Mouse (Mus musculus): ENCODE data around the gene S100a3. TPM values are rescaled to one million over a fixed set of nuclear protein-coding genes. Genes with fewer than 3 reads are reported as not detected.

S100a3 gene
- polyA plus RNA-seq (2014; fragmentation: Nextera tagmentation; extraction: Ambion mirVana), result 0.31 and 2.0 TPM in 2 replicates

- no peak within 1 kb of the TSS for H3K27ac ChIP-seq (ENCODE audit: low read depth, low read length)
- no peak within 1 kb of the TSS for H3K4me3 ChIP-seq (ENCODE audit: low read depth, low read length)
- WGBS, result 83% methylated on average over 6 of the region's 6 CpGs
- H3K9ac ChIP-seq (replicated peaks; ENCODE audit: low read depth, low read length), result no peak within 1 kb of the TSS
- H3K27me3 ChIP-seq (ENCODE audit: control insufficient read depth, insufficient read depth, low read length), result no peaks in the 10 kb centered on the region
- ATAC-seq (ENCODE audit: low read depth), result no peak
- no peaks in the 10 kb centered on the region for H3K4me1 ChIP-seq (ENCODE audit: control insufficient read depth, insufficient read depth, low read length)
- H3K4me2 ChIP-seq (ENCODE audit: low read depth, low read length), result no peak within 1 kb of the TSS
- H3K9me3 ChIP-seq (ENCODE audit: control insufficient read depth, low read length), result no peaks in the 10 kb centered on the region
- no peaks in the 10 kb centered on the region for H3K36me3 ChIP-seq (ENCODE audit: control insufficient read depth, insufficient read depth, low read length)
Observed at GRCm38 (mm10) chr3:90560008-90560628, at the start of gene S100a3. S100a3 (plus strand) TSS chr3:90560578.

GRCm38 (mm10) chr3:90512276-90512675 is 48.1 kb upstream of the S100a3 start:
- Histone ChIP-seq H3K36me3 (ENCODE audit: control insufficient read depth, insufficient read depth, low read length) (peaks cover 3% of the 10 kb centered on the region; the same call in 1 of the 2 replicates), H3K4me2 (ENCODE audit: low read depth, low read length) (no peak overlapping the region), H3K9me3 (ENCODE audit: control insufficient read depth, low read length) (no peaks in the 10 kb centered on the region), H3K27me3 (ENCODE audit: control insufficient read depth, insufficient read depth, low read length) (peaks cover 2% of the 10 kb centered on the region; the same call in 1 of the 2 replicates), H3K27ac (ENCODE audit: low read depth, low read length) (no peak overlapping the region), H3K9ac (replicated peaks; ENCODE audit: low read depth, low read length) (no peak overlapping the region), H3K4me3 (ENCODE audit: low read depth, low read length) (no peak overlapping the region), H3K4me1 (ENCODE audit: control insufficient read depth, insufficient read depth, low read length) (peaks cover 20% of the 10 kb centered on the region)
- WGBS, result 85% methylated on average over 5 of the region's 5 CpGs
- ATAC-seq (ENCODE audit: low read depth), result no peak

GRCm38 (mm10) chr3:90512948-90513642 is 47.3 kb upstream of the S100a3 start:
- WGBS, result 77% methylated on average over 9 of the region's 9 CpGs
- no peak overlapping the region for H3K4me3 ChIP-seq (ENCODE audit: low read depth, low read length)
- no peak for ATAC-seq (ENCODE audit: low read depth)
- no peak overlapping the region for H3K4me2 ChIP-seq (ENCODE audit: low read depth, low read length)
- H3K9ac ChIP-seq (replicated peaks; ENCODE audit: low read depth, low read length), result no peak overlapping the region
- H3K4me1 ChIP-seq (ENCODE audit: control insufficient read depth, insufficient read depth, low read length), result peaks cover 12% of the 10 kb centered on the region
- no peaks in the 10 kb centered on the region for H3K9me3 ChIP-seq (ENCODE audit: control insufficient read depth, low read length)
- H3K27ac ChIP-seq (ENCODE audit: low read depth, low read length), result no peak overlapping the region
- H3K36me3 ChIP-seq (ENCODE audit: control insufficient read depth, insufficient read depth, low read length), result no peaks in the 10 kb centered on the region
- peaks cover 2% of the 10 kb centered on the region; the same call in 1 of the 2 replicates for H3K27me3 ChIP-seq (ENCODE audit: control insufficient read depth, insufficient read depth, low read length)

- H3K9ac ChIP-seq (replicated peaks; ENCODE audit: low read depth, low read length), result 0 out of 2 replicates have a peak within 1 kb of the TSS, but pooled peaks have one; percentile 4
- WGBS, result 4% methylated on average over 25 of the region's 25 CpGs
- no peak within 1 kb of the TSS for H3K27ac ChIP-seq (ENCODE audit: low read depth, low read length)
- no peaks in the 10 kb centered on the region for H3K36me3 ChIP-seq (ENCODE audit: control insufficient read depth, insufficient read depth, low read length)
- peaks cover 8% of the 10 kb centered on the region for H3K4me1 ChIP-seq (ENCODE audit: control insufficient read depth, insufficient read depth, low read length)
- H3K27me3 ChIP-seq (ENCODE audit: control insufficient read depth, insufficient read depth, low read length), result peaks cover 2% of the 10 kb centered on the region; the same call in 1 of the 2 replicates
- peak within 1 kb of the TSS; percentile 16 for H3K4me3 ChIP-seq (ENCODE audit: low read depth, low read length)
- no peak for ATAC-seq (ENCODE audit: low read depth)
- H3K9me3 ChIP-seq (ENCODE audit: control insufficient read depth, low read length), result no peaks in the 10 kb centered on the region
- peak within 1 kb of the TSS; percentile 39 for H3K4me2 ChIP-seq (ENCODE audit: low read depth, low read length)
Observed at GRCm38 (mm10) chr3:90513796-90514590, 46.4 kb upstream of the S100a3 start, which contains the start of the genes S100a1 and S100a13. S100a1 (minus strand) TSS chr3:90514392. S100a13 (plus strand) TSS chr3:90514435.

- no peaks in the 10 kb centered on the region for H3K36me3 ChIP-seq (ENCODE audit: control insufficient read depth, insufficient read depth, low read length)
- H3K9me3 ChIP-seq (ENCODE audit: control insufficient read depth, low read length), result no peaks in the 10 kb centered on the region
- H3K4me1 ChIP-seq (ENCODE audit: control insufficient read depth, insufficient read depth, low read length), result peaks cover 8% of the 10 kb centered on the region
- under 1% methylated on average over 10 of the region's 10 CpGs for WGBS
- no peak; the same call in 1 of the 2 replicates for ATAC-seq (ENCODE audit: low read depth)
- H3K27me3 ChIP-seq (ENCODE audit: control insufficient read depth, insufficient read depth, low read length), result peaks cover 2% of the 10 kb centered on the region; the same call in 1 of the 2 replicates
- no peak overlapping the region for H3K27ac ChIP-seq (ENCODE audit: low read depth, low read length)
- H3K4me2 ChIP-seq (ENCODE audit: low read depth, low read length), result peak overlapping the region; percentile 39
- H3K9ac ChIP-seq (replicated peaks; ENCODE audit: low read depth, low read length), result 0 out of 2 replicates have a peak overlapping the region, but pooled peaks have one; percentile 4
- H3K4me3 ChIP-seq (ENCODE audit: low read depth, low read length), result peak overlapping the region; percentile 16
Observed at GRCm38 (mm10) chr3:90514691-90515090, 45.7 kb upstream of the S100a3 start.

GRCm38 (mm10) chr3:90515242-90515641 is 45.1 kb upstream of the S100a3 start:
- ATAC-seq (ENCODE audit: low read depth), result no peak
- no peak overlapping the region for H3K9ac ChIP-seq (replicated peaks; ENCODE audit: low read depth, low read length)
- peak overlapping the region; percentile 16 for H3K4me3 ChIP-seq (ENCODE audit: low read depth, low read length)
- peaks cover 2% of the 10 kb centered on the region; the same call in 1 of the 2 replicates for H3K27me3 ChIP-seq (ENCODE audit: control insufficient read depth, insufficient read depth, low read length)
- peaks cover 8% of the 10 kb centered on the region for H3K4me1 ChIP-seq (ENCODE audit: control insufficient read depth, insufficient read depth, low read length)
- H3K36me3 ChIP-seq (ENCODE audit: control insufficient read depth, insufficient read depth, low read length), result no peaks in the 10 kb centered on the region
- no peaks in the 10 kb centered on the region for H3K9me3 ChIP-seq (ENCODE audit: control insufficient read depth, low read length)
- H3K4me2 ChIP-seq (ENCODE audit: low read depth, low read length), result peak overlapping the region; percentile 39
- WGBS, result 63% methylated on average over 1 of the region's 1 CpGs
- no peak overlapping the region for H3K27ac ChIP-seq (ENCODE audit: low read depth, low read length)

GRCm38 (mm10) chr3:90515789-90516188 is 44.6 kb upstream of the S100a3 start:
- no peak overlapping the region for H3K27ac ChIP-seq (ENCODE audit: low read depth, low read length)
- H3K36me3 ChIP-seq (ENCODE audit: control insufficient read depth, insufficient read depth, low read length), result no peaks in the 10 kb centered on the region
- 89% methylated on average over 4 of the region's 4 CpGs for WGBS
- no peak overlapping the region for H3K4me2 ChIP-seq (ENCODE audit: low read depth, low read length)
- H3K9ac ChIP-seq (replicated peaks; ENCODE audit: low read depth, low read length), result no peak overlapping the region
- peaks cover 2% of the 10 kb centered on the region; the same call in 1 of the 2 replicates for H3K27me3 ChIP-seq (ENCODE audit: control insufficient read depth, insufficient read depth, low read length)
- no peak for ATAC-seq (ENCODE audit: low read depth)
- no peak overlapping the region for H3K4me3 ChIP-seq (ENCODE audit: low read depth, low read length)
- no peaks in the 10 kb centered on the region for H3K9me3 ChIP-seq (ENCODE audit: control insufficient read depth, low read length)
- peaks cover 8% of the 10 kb centered on the region for H3K4me1 ChIP-seq (ENCODE audit: control insufficient read depth, insufficient read depth, low read length)

GRCm38 (mm10) chr3:90517711-90518110 is 42.7 kb upstream of the S100a3 start:
- Histone ChIP-seq H3K9ac (replicated peaks; ENCODE audit: low read depth, low read length) (no peak overlapping the region), H3K4me1 (ENCODE audit: control insufficient read depth, insufficient read depth, low read length) (peaks cover 8% of the 10 kb centered on the region), H3K9me3 (ENCODE audit: control insufficient read depth, low read length) (no peaks in the 10 kb centered on the region), H3K4me2 (ENCODE audit: low read depth, low read length) (no peak overlapping the region), H3K27ac (ENCODE audit: low read depth, low read length) (no peak overlapping the region), H3K27me3 (ENCODE audit: control insufficient read depth, insufficient read depth, low read length) (peaks cover 2% of the 10 kb centered on the region; the same call in 1 of the 2 replicates), H3K4me3 (ENCODE audit: low read depth, low read length) (no peak overlapping the region), H3K36me3 (ENCODE audit: control insufficient read depth, insufficient read depth, low read length) (no peaks in the 10 kb centered on the region)
- 90% methylated on average over 4 of the region's 4 CpGs for WGBS
- no peak for ATAC-seq (ENCODE audit: low read depth)

Data from neural tube, embryonic 14.5 days (tissue).